Mouse (Mus musculus) bone marrow, adult 2 months (tissue): ENCODE results near the gene Fggy.

Experiments
- CTCF ChIP-seq: fragments of 200-500 bp; IDR thresholded peaks from 2 replicates; pipeline ENCODE4 v1.5.1; 2011; ENCODE audit warnings: low read length, control low read depth; ENCODE audit not compliant: control insufficient read depth, insufficient read depth
- POLR2A ChIP-seq: fragments of 200-500 bp; IDR thresholded peaks from 2 replicates; pipeline ENCODE4 v1.6.1; 2011; ENCODE audit warnings: low read depth, mild to moderate bottlenecking, control low read depth, low read length, borderline replicate concordance; ENCODE audit not compliant: control insufficient read depth

GRCm38 (mm10) chr4:95520643-95521032 lies 36.7 kb upstream of the Fggy start:
- no peak for TF ChIP-seq POLR2A
- no peak for TF ChIP-seq CTCF
